Mouse (Mus musculus) left cerebral cortex, adult 2 months (tissue): ENCODE measurements around the gene Itm2b. TPM values are rescaled to one million over a fixed set of nuclear protein-coding genes. Genes with fewer than 3 reads are reported as not detected.
A peak's percentile ranks its signal among the peaks of the same experiment; 100 is the strongest.

Experiments
- DNase-seq, 2 experiments: peaks; one replicate each; pipeline ENCODE4 v3.0.0; 2021 to 2022; ENCODE audit warnings: low spot score in 2 of 2, mixed read lengths in 1 of 2; ENCODE audit errors: extremely low spot score in 1 of 2
- H3K27ac ChIP-seq: fragments of 200-600 bp; 2 replicates; pipeline ENCODE4 v1.8.1; 2022
- H3K4me3 ChIP-seq: fragments of 200-600 bp; 2 replicates; pipeline ENCODE4 v1.8.1; 2022
- CTCF ChIP-seq: fragments of 200-600 bp; IDR thresholded peaks from 2 replicates; pipeline ENCODE4 v1.8.1; 2022; ENCODE audit warnings: antibody characterized with exemption, mild to moderate bottlenecking, moderate library complexity
- intact Hi-C: fragments of 180-260 bp; cut with DNase I; formaldehyde crosslinking; loops from one replicate; pipeline ENCODE4 v1.15.1; 2025
- long read RNA-seq, 2 experiments: library from polyadenylated mRNA; stranded (forward); transcript quantifications; one replicate each; pipeline ENCODE4 v2.0.0; 2021; ENCODE audit warnings: borderline mapping rate in 2 of 2
- total RNA-seq, 2 experiments: library from RNA; stranded (reverse); gene quantifications; 2 replicates each; pipeline ENCODE4 v1.2.3; 2021

Gene Itm2b
- total RNA-seq: 100 to 1,000 TPM; 721 to 748 TPM
- long read RNA-seq, experiment 1, transcript Itm2b-201 (6 exons, 1,796 nt): major isoform, 571 of 588 reads
- long read RNA-seq, experiment 1, partial matches to known transcripts: 7 of 588 reads
- long read RNA-seq, experiment 1, other reads (novel, unspliced or antisense): 6 of 588 reads
- long read RNA-seq, experiment 2, transcript Itm2b-201 (6 exons, 1,796 nt): major isoform, 463 of 476 reads
- long read RNA-seq, experiment 2, partial matches to known transcripts: 5 of 476 reads
- long read RNA-seq, experiment 2, other reads (novel, unspliced or antisense): 5 of 476 reads

- no peak for TF ChIP-seq CTCF
- H3K27ac ChIP-seq: peak within 1 kb of the TSS; percentile 100
- DNase-seq: peak; percentile 81 to 87
- H3K4me3 ChIP-seq: peak within 1 kb of the TSS; percentile 91
- intact Hi-C loops: loop anchor here (5.0 kb wide), 1 partner anchor 122 kb away; no protein-coding TSS in a partner anchor
Observed at GRCm38 (mm10) chr14:73384913-73385719, at the start of gene Itm2b. Gene Itm2b (minus strand): TSS chr14:73385289.

DNA sequence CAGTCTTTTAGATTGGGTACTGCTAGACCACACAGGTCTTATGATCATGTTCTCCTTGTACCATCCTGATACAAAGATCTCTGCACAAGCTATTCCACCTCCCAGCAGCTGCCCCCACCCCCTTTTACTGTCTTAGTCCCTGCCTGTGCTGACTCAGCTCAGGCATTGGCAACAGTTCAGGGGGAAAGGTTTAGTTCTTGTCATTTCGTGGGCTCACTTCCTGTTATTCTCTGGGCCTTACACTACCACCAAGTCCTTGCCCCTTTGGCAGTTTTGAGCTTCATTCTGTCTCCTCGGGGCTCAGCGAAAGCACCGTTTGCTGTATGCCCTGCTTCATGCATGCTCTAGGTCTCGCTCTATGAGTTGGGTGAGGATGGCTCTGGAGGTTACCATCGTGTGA is 48.4 kb upstream of the Itm2b start:
- intact Hi-C loops: no loop called here
- Histone ChIP-seq H3K27ac (no peak overlapping the region), H3K4me3 (no peak overlapping the region)
- DNase-seq: no peak
- TF ChIP-seq CTCF: no peak

- no peak overlapping the region for H3K4me3 ChIP-seq
- no peak for TF ChIP-seq CTCF
- DNase-seq: no peak
Observed at GRCm38 (mm10) chr14:73430571-73430970, 45.5 kb upstream of the Itm2b start.

DNA sequence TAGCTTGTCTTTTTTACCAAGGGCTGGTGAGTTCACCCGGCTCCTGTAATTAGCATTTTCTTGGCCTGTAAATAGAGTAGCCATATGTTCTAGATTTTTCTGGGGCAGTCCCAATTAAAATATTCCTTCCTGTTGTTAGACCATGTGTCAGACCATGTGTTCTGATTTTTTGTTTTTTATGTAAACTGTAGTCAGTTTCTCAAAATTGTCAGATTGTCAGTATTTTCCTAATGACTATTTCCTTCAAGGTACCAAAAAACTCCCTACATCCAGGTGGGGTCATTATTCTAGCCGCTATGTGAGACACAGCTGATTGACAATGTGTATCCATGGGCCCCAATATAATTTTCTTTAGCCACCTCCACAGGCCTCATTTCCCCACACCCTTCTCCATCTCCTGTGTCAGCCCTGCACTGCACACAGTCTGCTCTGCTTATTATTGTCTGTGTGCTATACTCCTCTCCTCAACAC is 40.5 kb upstream of the Itm2b start:
- Histone ChIP-seq H3K4me3 (no peak overlapping the region), H3K27ac (no peak overlapping the region)
- intact Hi-C loops: no loop called here
- DNase-seq: no peak
- TF ChIP-seq CTCF: no peak

More at GRCm38 (mm10) chr14:73430571-73430970, 45.5 kb upstream of the Itm2b start:
- intact Hi-C loops: no loop called here
- no peak overlapping the region for H3K27ac ChIP-seq

GRCm38 (mm10) chr14:73424961-73425360 is 39.9 kb upstream of the Itm2b start:
- intact Hi-C loops: no loop called here
- no peak for DNase-seq
- Histone ChIP-seq H3K4me3 (no peak overlapping the region), H3K27ac (no peak overlapping the region)
- TF ChIP-seq CTCF: no peak

DNA sequence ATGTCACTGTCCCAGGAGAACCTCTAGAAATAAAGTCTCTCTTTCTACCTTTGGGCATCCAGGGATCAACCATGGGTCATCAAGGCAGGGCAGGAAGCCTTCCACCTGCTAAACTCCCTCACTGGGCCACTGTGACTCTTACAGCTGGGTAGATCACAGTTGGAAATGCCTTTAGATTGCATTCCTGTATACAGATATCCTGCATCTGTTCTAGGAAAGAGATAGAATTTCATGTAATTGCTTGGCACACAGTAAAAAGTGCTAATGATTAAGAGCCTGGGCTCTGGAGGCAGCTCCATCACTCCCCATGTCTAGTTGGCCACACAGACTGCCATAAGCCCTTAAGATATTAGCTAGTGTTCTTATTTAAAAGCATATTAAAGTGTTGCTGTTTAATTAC is 38.5 kb upstream of the Itm2b start:
- TF ChIP-seq CTCF: no peak
- no peak overlapping the region for H3K27ac ChIP-seq

DNA sequence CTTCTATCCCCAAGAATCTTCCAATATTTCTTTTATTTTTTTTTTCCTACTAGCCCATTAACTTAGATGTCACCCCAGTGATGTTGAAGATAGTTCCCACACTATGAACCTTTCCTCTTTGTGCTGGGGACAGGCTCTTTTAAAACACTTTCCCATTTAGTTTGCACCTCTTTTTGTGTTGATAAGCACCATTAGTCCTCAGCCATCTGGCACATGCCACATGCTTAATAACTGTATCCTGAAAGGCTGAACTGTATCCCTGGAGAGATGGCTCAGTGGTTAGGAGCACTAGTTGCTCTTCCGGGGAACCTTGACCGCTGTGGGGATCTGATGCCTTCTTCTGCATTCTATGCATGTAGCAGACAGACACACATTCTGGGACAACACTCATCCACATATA is 37.5 kb upstream of the Itm2b start:
- TF ChIP-seq CTCF: no peak
- DNase-seq: no peak
- Histone ChIP-seq H3K27ac (no peak overlapping the region), H3K4me3 (no peak overlapping the region)
- intact Hi-C loops: no loop called here

More for the DNA sequence above, 38.5 kb upstream of the Itm2b start:
- H3K4me3 ChIP-seq: no peak overlapping the region
- intact Hi-C loops: no loop called here
- DNase-seq: no peak

GRCm38 (mm10) chr14:73421580-73421979 is 36.5 kb upstream of the Itm2b start:
- intact Hi-C loops: no loop called here
- H3K27ac ChIP-seq: no peak overlapping the region
- no peak overlapping the region for H3K4me3 ChIP-seq
- no peak for DNase-seq
- no peak for TF ChIP-seq CTCF

GRCm38 (mm10) chr14:73420138-73420745 is 35.2 kb upstream of the Itm2b start:
- Histone ChIP-seq H3K27ac (no peak overlapping the region), H3K4me3 (no peak overlapping the region)
- TF ChIP-seq CTCF: no peak
- intact Hi-C loops: no loop called here
- no peak for DNase-seq

- intact Hi-C loops: no loop called here
- H3K4me3 ChIP-seq: no peak overlapping the region
- TF ChIP-seq CTCF: no peak
- DNase-seq: no peak
- no peak overlapping the region for H3K27ac ChIP-seq
Observed at GRCm38 (mm10) chr14:73416511-73416910, 31.4 kb upstream of the Itm2b start.

DNA sequence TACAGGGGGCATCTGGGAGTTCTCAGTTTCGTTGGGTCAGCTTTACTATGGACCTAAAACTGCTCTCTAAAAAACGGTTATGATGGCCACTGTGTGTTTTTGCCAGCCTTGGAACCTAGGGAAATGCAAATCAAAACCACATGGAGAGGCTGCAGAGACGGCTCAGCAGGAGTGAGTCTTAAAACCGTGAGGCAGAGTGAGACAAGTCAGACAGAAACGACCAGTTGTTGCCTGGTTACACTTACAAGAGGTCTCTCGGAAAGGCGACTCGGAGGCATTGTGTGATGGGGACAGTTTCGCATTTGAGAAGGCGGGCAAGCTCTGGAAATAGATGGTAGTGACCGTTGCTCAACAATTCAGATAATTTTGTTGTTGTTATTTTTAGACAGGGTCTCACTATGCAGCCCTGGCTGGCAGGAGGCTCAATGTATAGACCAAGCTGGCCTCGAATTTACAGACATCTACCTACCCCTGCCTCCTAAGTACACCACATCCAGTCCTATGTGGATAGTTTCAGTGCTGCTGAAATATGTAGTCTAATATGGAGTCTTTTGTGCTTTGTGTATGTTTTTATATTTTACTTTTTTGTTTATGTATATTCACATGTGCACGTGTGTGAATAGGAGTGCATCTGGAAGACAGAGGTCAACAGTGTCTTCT is 30.4 kb upstream of the Itm2b start:
- intact Hi-C loops: no loop called here
- DNase-seq: no peak
- no peak for TF ChIP-seq CTCF
- Histone ChIP-seq H3K4me3 (no peak overlapping the region), H3K27ac (no peak overlapping the region)
